In genomic region chr2:113663874-113664273, GRCm38 (mm10) we compare ENCODE assay signal across 21 mouse cellular contexts.
DNase-seq lines count a peak whose midpoint lies in the region; ATAC-seq and TF ChIP-seq lines count a peak whose summit lies in the region.
"Had no signal": no experiment of that assay in that cellular context is flagged by ENCODE, and none has a peak within 500 bp of the region (broad histone marks: within the 10 kb centered on the region; RNA-seq: fewer than 3 reads in every experiment).

No protein-coding gene starts in this region.

- no peaks in the 10 kb centered on the region for H3K79me2 ChIP-seq in CH12.LX (replicated peaks; ENCODE audit: control insufficient read depth, extremely low read depth, insufficient read depth, poor library complexity, severe bottlenecking)

- no peak for TF ChIP-seq POLR2A in CH12.LX (IDR thresholded peaks at IDR 0.05; ENCODE audit: low read depth, low read length)
- TF ChIP-seq POLR2A in brain, embryonic 14.5 days (IDR thresholded peaks at IDR 0.05; ENCODE audit: borderline replicate concordance, extremely low read depth, insufficient read depth, insufficient read length, poor library complexity, severe bottlenecking): no peak

- no peaks in the 10 kb centered on the region for H3K9me3 ChIP-seq in forebrain, embryonic 16.5 days (ENCODE audit: control insufficient read depth, low read length)
- H3K9me3 ChIP-seq in forebrain, embryonic 12.5 days: no peaks in the 10 kb centered on the region
- no peaks in the 10 kb centered on the region for H3K9me3 ChIP-seq in hindbrain, embryonic 16.5 days (ENCODE audit: control insufficient read depth, low read length)
- H3K9me3 ChIP-seq in hindbrain, embryonic 12.5 days (replicated peaks): no peaks in the 10 kb centered on the region
- H3K9me3 ChIP-seq in CH12.LX (replicated peaks; ENCODE audit: low read length): no peaks in the 10 kb centered on the region
- H3K9me3 ChIP-seq: embryonic facial prominence, embryonic 13.5 days; forebrain, embryonic 15.5 days; heart, embryonic 15.5 days had no signal

- 29% methylated on average over 7 of the region's 7 CpGs for WGBS in forebrain, embryonic 16.5 days
- WGBS in forebrain, embryonic 12.5 days: 44% methylated on average over 7 of the region's 7 CpGs
- 39% methylated on average over 7 of the region's 7 CpGs for WGBS in hindbrain, embryonic 16.5 days
- 39% methylated on average over 7 of the region's 7 CpGs for WGBS in hindbrain, embryonic 12.5 days

- H3K27me3 ChIP-seq in forebrain, embryonic 16.5 days (replicated peaks; ENCODE audit: control insufficient read depth, insufficient read depth, low read length): no peaks in the 10 kb centered on the region
- no peaks in the 10 kb centered on the region for H3K27me3 ChIP-seq in forebrain, embryonic 12.5 days
- H3K27me3 ChIP-seq in hindbrain, embryonic 16.5 days (replicated peaks; ENCODE audit: control insufficient read depth, insufficient read depth, low read length): no peaks in the 10 kb centered on the region
- H3K27me3 ChIP-seq in hindbrain, embryonic 12.5 days: no peaks in the 10 kb centered on the region
- H3K27me3 ChIP-seq in CH12.LX (replicated peaks): no peaks in the 10 kb centered on the region
- H3K27me3 ChIP-seq: embryonic facial prominence, embryonic 13.5 days; forebrain, embryonic 15.5 days; heart, embryonic 15.5 days had no signal

- no peak for TF ChIP-seq CTCF in CH12.LX (conservative IDR thresholded peaks at IDR 0.05 in 1 of 2, IDR thresholded peaks at IDR 0.05 in 1 of 2; ENCODE audit: low read depth in 2 of 2, low read length in 2 of 2)
- TF ChIP-seq CTCF in brain, embryonic 14.5 days (IDR thresholded peaks at IDR 0.05; ENCODE audit: borderline replicate concordance, extremely low read depth, insufficient read depth, insufficient read length): no peak

- H3K36me3 ChIP-seq in forebrain, embryonic 16.5 days (ENCODE audit: control insufficient read depth, insufficient read depth): no peaks in the 10 kb centered on the region
- no peaks in the 10 kb centered on the region for H3K36me3 ChIP-seq in forebrain, embryonic 12.5 days (replicated peaks)
- H3K36me3 ChIP-seq in hindbrain, embryonic 16.5 days (ENCODE audit: control insufficient read depth, insufficient read depth, low read length): no peaks in the 10 kb centered on the region
- no peaks in the 10 kb centered on the region for H3K36me3 ChIP-seq in hindbrain, embryonic 12.5 days
- no peaks in the 10 kb centered on the region for H3K36me3 ChIP-seq in CH12.LX (replicated peaks in 1 of 2; ENCODE audit: control insufficient read depth in 1 of 2, insufficient read depth in 1 of 2, low read length in 1 of 2)
- H3K36me3 ChIP-seq: embryonic facial prominence, embryonic 13.5 days; forebrain, embryonic 15.5 days; heart, embryonic 15.5 days had no signal

- H3K9ac ChIP-seq in forebrain, embryonic 16.5 days (replicated peaks; ENCODE audit: low read depth, low read length): no peak overlapping the region
- no peak overlapping the region for H3K9ac ChIP-seq in forebrain, embryonic 12.5 days
- peak overlapping the region; percentile 13; the same call in 1 of the 2 replicates for H3K9ac ChIP-seq in hindbrain, embryonic 16.5 days (ENCODE audit: low read depth, low read length)
- no peak overlapping the region for H3K9ac ChIP-seq in hindbrain, embryonic 12.5 days
- no peak overlapping the region for H3K9ac ChIP-seq in CH12.LX (ENCODE audit: insufficient read depth, low read depth)
- H3K9ac ChIP-seq: embryonic facial prominence, embryonic 13.5 days; forebrain, embryonic 15.5 days; heart, embryonic 15.5 days; hindbrain, embryonic 14.5 days had no signal

- peaks cover 2% of the 10 kb centered on the region; the same call in 1 of the 2 replicates for H3K4me1 ChIP-seq in forebrain, embryonic 16.5 days (replicated peaks; ENCODE audit: control insufficient read depth, insufficient read depth, low read length)
- peaks cover 5% of the 10 kb centered on the region; the same call in 1 of the 2 replicates for H3K4me1 ChIP-seq in forebrain, embryonic 12.5 days
- no peaks in the 10 kb centered on the region for H3K4me1 ChIP-seq in hindbrain, embryonic 16.5 days (ENCODE audit: control insufficient read depth, insufficient read depth, low read depth, low read length)
- no peaks in the 10 kb centered on the region for H3K4me1 ChIP-seq in hindbrain, embryonic 12.5 days
- peaks cover 0 to 18% of the 10 kb centered on the region in 2 experiments; a peak in 2 of 4 replicates for H3K4me1 ChIP-seq in CH12.LX (ENCODE audit: control insufficient read depth in 1 of 2, insufficient read depth in 2 of 2)
- H3K4me1 ChIP-seq: embryonic facial prominence, embryonic 13.5 days; heart, embryonic 15.5 days had no signal

- dilution Hi-C loops in CH12.LX (cut with MboI; ENCODE audit: extremely low pct_ligation_motif_present, extremely low pct_unique_long_range_greater_than_20kb, low sequenced_read_pairs): no loop called here

- no peak for TF ChIP-seq EP300 in CH12.LX (IDR thresholded peaks at IDR 0.05; ENCODE audit: low read length)

- TF ChIP-seq RAD21 in CH12.LX (IDR thresholded peaks at IDR 0.05; ENCODE audit: low read depth, low read length): no peak

- in situ Hi-C loops in CH12.LX (cut with MboI; ENCODE audit: low pct_ligation_motif_present, low pct_unique_long_range_greater_than_20kb, low sequenced_read_pairs): no loop called here

- peak; percentile 8 for DNase-seq in CH12.LX (ENCODE audit: extremely low read depth)
- DNase-seq in brain, embryonic 14.5 days (ENCODE audit: low read depth): peak; percentile 27
- DNase-seq in neural tube, embryonic 10.5 days (ENCODE audit: extremely low spot score, low spot score): no peak
- DNase-seq: adrenal gland, adult 2 months; adrenal gland, postnatal 25 days; cerebellum, adult 11-12 months; cerebellum, adult 9-10 months; cerebellum, postnatal 25 days; gastrocnemius, postnatal 36 days; heart, adult 18-20 months; heart, postnatal 14 days; kidney, adult 11 months had no signal

- H3K4me3 ChIP-seq in forebrain, embryonic 16.5 days (replicated peaks; ENCODE audit: low read length): no peak overlapping the region
- no peak overlapping the region for H3K4me3 ChIP-seq in forebrain, embryonic 12.5 days (replicated peaks)
- no peak overlapping the region for H3K4me3 ChIP-seq in hindbrain, embryonic 16.5 days (ENCODE audit: low read length)
- no peak overlapping the region for H3K4me3 ChIP-seq in hindbrain, embryonic 12.5 days
- no peak overlapping the region for H3K4me3 ChIP-seq in CH12.LX (replicated peaks in 1 of 3; ENCODE audit: low read depth in 2 of 3, low read length in 2 of 3, poor library complexity in 1 of 3)
- H3K4me3 ChIP-seq: embryonic facial prominence, embryonic 13.5 days; forebrain, embryonic 15.5 days; heart, embryonic 15.5 days had no signal

- H3K4me2 ChIP-seq in forebrain, embryonic 16.5 days (ENCODE audit: low read length): no peak overlapping the region
- H3K4me2 ChIP-seq in forebrain, embryonic 12.5 days: no peak overlapping the region
- no peak overlapping the region for H3K4me2 ChIP-seq in hindbrain, embryonic 16.5 days (ENCODE audit: low read length)
- H3K4me2 ChIP-seq in hindbrain, embryonic 12.5 days (replicated peaks): no peak overlapping the region
- peak overlapping the region; percentile 71; the same call in 1 of the 2 replicates for H3K4me2 ChIP-seq in CH12.LX (ENCODE audit: insufficient read depth, low read depth, poor library complexity, severe bottlenecking)
- H3K4me2 ChIP-seq: embryonic facial prominence, embryonic 13.5 days; forebrain, embryonic 15.5 days; heart, embryonic 11.5 days; heart, embryonic 15.5 days; hindbrain, embryonic 14.5 days had no signal

- H3K27ac ChIP-seq in forebrain, embryonic 16.5 days (ENCODE audit: low read length): no peak overlapping the region
- H3K27ac ChIP-seq in forebrain, embryonic 12.5 days: no peak overlapping the region
- no peak overlapping the region for H3K27ac ChIP-seq in hindbrain, embryonic 16.5 days (ENCODE audit: low read depth, low read length)
- H3K27ac ChIP-seq in hindbrain, embryonic 12.5 days: no peak overlapping the region
- no peak overlapping the region for H3K27ac ChIP-seq in CH12.LX (ENCODE audit: insufficient read depth, low read depth)
- H3K27ac ChIP-seq: embryonic facial prominence, embryonic 13.5 days; forebrain, embryonic 15.5 days; heart, embryonic 15.5 days; hindbrain, embryonic 14.5 days had no signal

- 0 out of 2 replicates have a peak, but pooled peaks have one; percentile 28 for ATAC-seq in forebrain, embryonic 16.5 days
- ATAC-seq in forebrain, embryonic 12.5 days (ENCODE audit: low FRiP score): no peak
- ATAC-seq in hindbrain, embryonic 16.5 days: no peak
- ATAC-seq in hindbrain, embryonic 12.5 days (ENCODE audit: low FRiP score): no peak
- ATAC-seq: forebrain, embryonic 15.5 days had no signal

TF ChIP-seq in CH12.LX, 34 proteins besides CTCF, POLR2A, EP300 and RAD21:
- TF ChIP-seq SIN3A (IDR thresholded peaks at IDR 0.05; ENCODE audit: low read length) (no peak), GABPA (IDR thresholded peaks at IDR 0.05; ENCODE audit: insufficient replicate concordance, low read depth, low read length) (no peak), MAFK (IDR thresholded peaks at IDR 0.05; ENCODE audit: insufficient replicate concordance, low read length) (no peak), TCF12 (IDR thresholded peaks at IDR 0.05; ENCODE audit: low read depth, low read length) (no peak), NRF1 (IDR thresholded peaks at IDR 0.05; ENCODE audit: low read depth, low read length) (no peak), ETS1 (conservative IDR thresholded peaks at IDR 0.05; ENCODE audit: low read depth, low read length) (no peak), UBTF (IDR thresholded peaks at IDR 0.05; ENCODE audit: low read depth, low read length) (no peak), ZC3H11A (IDR thresholded peaks at IDR 0.05; ENCODE audit: low read depth, low read length) (no peak), JUND (conservative IDR thresholded peaks at IDR 0.05; ENCODE audit: low read depth, low read length) (no peak), RCOR1 (conservative IDR thresholded peaks at IDR 0.05; ENCODE audit: low read depth, low read length) (no peak), KAT2A (IDR thresholded peaks at IDR 0.05; ENCODE audit: insufficient replicate concordance, low read length) (no peak), USF2 (conservative IDR thresholded peaks at IDR 0.05; ENCODE audit: low read depth, low read length) (no peak), MXI1 (IDR thresholded peaks at IDR 0.05; ENCODE audit: low read depth, low read length) (no peak), TBP (conservative IDR thresholded peaks at IDR 0.05; ENCODE audit: low read depth, low read length) (no peak), MYC (IDR thresholded peaks at IDR 0.05; ENCODE audit: low read depth, low read length) (no peak), ELF1 (IDR thresholded peaks at IDR 0.05; ENCODE audit: low read depth, low read length) (no peak), NELFE (IDR thresholded peaks at IDR 0.05; ENCODE audit: low read depth, low read length) (no peak), ZNF384 (IDR thresholded peaks at IDR 0.05; ENCODE audit: low read depth, low read length) (no peak)
